9 mouse cellular contexts compared by ENCODE assay signal in the genomic region with DNA sequence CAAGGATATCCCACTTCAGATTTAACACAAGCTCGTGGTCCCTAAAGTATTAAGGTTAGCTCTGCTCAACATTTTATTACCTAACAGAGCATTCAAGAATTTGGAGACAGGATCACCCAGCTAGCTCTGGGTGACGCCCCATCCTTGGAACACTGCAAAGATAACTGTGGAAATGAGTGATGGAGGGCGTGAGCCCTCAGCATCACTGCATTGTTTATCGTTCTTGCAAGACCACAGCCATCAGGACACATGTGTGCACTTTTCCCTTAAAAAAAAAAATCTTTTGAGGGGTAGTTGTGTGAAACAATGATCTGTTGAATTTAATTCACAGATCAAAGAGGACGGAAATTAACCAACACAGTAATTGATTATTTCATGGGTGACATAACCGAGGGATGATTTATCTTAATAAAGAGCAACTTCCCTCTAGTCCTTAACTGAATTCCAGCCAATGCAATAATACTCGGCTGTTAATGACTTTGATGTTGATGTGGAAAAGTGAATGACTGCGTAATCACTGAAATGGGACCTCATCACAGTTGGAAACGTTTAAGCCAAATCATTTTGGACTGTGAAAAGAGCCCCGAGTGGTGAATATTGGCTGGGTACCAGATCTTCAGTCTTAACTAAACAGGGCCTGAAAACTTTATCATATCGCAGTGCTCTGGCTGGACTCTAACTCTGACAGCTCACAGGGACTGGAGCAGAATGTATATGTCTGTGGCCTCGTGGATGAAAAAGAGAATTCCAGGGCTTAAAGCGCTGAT.
DNase-seq lines count a peak whose midpoint lies in the region; ATAC-seq and TF ChIP-seq lines count a peak whose summit lies in the region.
"Had no signal": no experiment of that assay in that cellular context is flagged by ENCODE, and none has a peak within 500 bp of the region (broad histone marks: within the 10 kb centered on the region; RNA-seq: fewer than 3 reads in every experiment).

No protein-coding gene starts in this region.

- H3K4me2 ChIP-seq in liver, embryonic 11.5 days = no peak overlapping the region
- peak overlapping the region; percentile 58 for H3K4me2 ChIP-seq in heart, embryonic 14.5 days (ENCODE audit: low read length)
- H3K4me2 ChIP-seq in kidney, postnatal 0 days (ENCODE audit: low read length) = peak overlapping the region; percentile 30; the same call in 1 of the 2 replicates

- H3K4me3 ChIP-seq in liver, embryonic 11.5 days (ENCODE audit: low read depth, low read length) = no peak overlapping the region
- no peak overlapping the region; a peak in 1 of 4 replicates for H3K4me3 ChIP-seq in heart, embryonic 14.5 days (ENCODE audit: control insufficient read depth in 1 of 2, insufficient read depth in 1 of 2, low read depth in 1 of 2, low read length in 2 of 2)
- H3K4me3 ChIP-seq in kidney, postnatal 0 days (replicated peaks; ENCODE audit: low read depth, low read length) = no peak overlapping the region
- H3K4me3 ChIP-seq in forebrain, embryonic 10.5 days = no peak overlapping the region
- H3K4me3 ChIP-seq: megakaryocyte, embryonic 14.5 days had no signal

- no peak overlapping the region for H3K9ac ChIP-seq in liver, embryonic 11.5 days (ENCODE audit: low read depth, low read length)
- H3K9ac ChIP-seq in heart, embryonic 14.5 days (ENCODE audit: low read length) = no peak overlapping the region
- H3K9ac ChIP-seq in kidney, postnatal 0 days (ENCODE audit: low read depth, low read length) = no peak overlapping the region

- no peaks in the 10 kb centered on the region for H3K36me3 ChIP-seq in liver, embryonic 11.5 days (ENCODE audit: control insufficient read depth, insufficient read depth, low read length)
- no peaks in the 10 kb centered on the region for H3K36me3 ChIP-seq in heart, embryonic 14.5 days (ENCODE audit: control insufficient read depth, insufficient read depth, low read length)
- H3K36me3 ChIP-seq in kidney, postnatal 0 days (ENCODE audit: insufficient read depth, low read length) = no peaks in the 10 kb centered on the region
- no peaks in the 10 kb centered on the region for H3K36me3 ChIP-seq in forebrain, embryonic 10.5 days (replicated peaks)

- H3K27ac ChIP-seq in liver, embryonic 11.5 days (ENCODE audit: low read depth, low read length) = no peak overlapping the region
- peak overlapping the region; percentile 76 to 94 for H3K27ac ChIP-seq in heart, embryonic 14.5 days (replicated peaks in 1 of 2; ENCODE audit: control insufficient read depth in 1 of 2, insufficient read depth in 1 of 2, low read depth in 2 of 2, low read length in 2 of 2)
- H3K27ac ChIP-seq in kidney, postnatal 0 days = peak overlapping the region; percentile 58; the same call in 1 of the 2 replicates
- H3K27ac ChIP-seq in forebrain, embryonic 10.5 days = no peak overlapping the region

- no peak for DNase-seq in liver, embryonic 11.5 days (ENCODE audit: low spot score)
- no peak for DNase-seq in liver
- peak; percentile 66 for DNase-seq in kidney, postnatal 0 days (ENCODE audit: low spot score)
- DNase-seq in retina, postnatal 1 day = peak; percentile 29
- no peak for DNase-seq in ovary, postnatal 36 days (ENCODE audit: low spot score)
- no peak for DNase-seq in urinary bladder, adult 18-20 months (ENCODE audit: low spot score in 2 of 2)
- DNase-seq in forebrain, embryonic 10.5 days (ENCODE audit: extremely low spot score, low spot score) = no peak

- ATAC-seq in liver, embryonic 11.5 days (replicated peaks; ENCODE audit: low FRiP score) = peak; percentile 47; the same call in 1 of the 2 replicates
- ATAC-seq in heart, embryonic 14.5 days (ENCODE audit: insufficient number of reproducible peaks, insufficient read depth, low FRiP score, low read depth) = peak; percentile 90
- no peak for ATAC-seq in kidney, postnatal 0 days (replicated peaks; ENCODE audit: low FRiP score, low read depth)

- TF ChIP-seq CTCF in kidney, postnatal 0 days (IDR thresholded peaks at IDR 0.05; ENCODE audit: low read depth) = no peak

- 54% methylated on average over 13 of the region's 13 CpGs for WGBS in liver, embryonic 11.5 days
- 25% methylated on average over 13 of the region's 13 CpGs for WGBS in heart, embryonic 14.5 days
- 35% methylated on average over 13 of the region's 13 CpGs for WGBS in kidney, postnatal 0 days
- 65% methylated on average over 13 of the region's 13 CpGs for WGBS in forebrain, embryonic 10.5 days

- no peaks in the 10 kb centered on the region for H3K9me3 ChIP-seq in liver, embryonic 11.5 days (ENCODE audit: control insufficient read depth, low read length)
- H3K9me3 ChIP-seq in heart, embryonic 14.5 days (ENCODE audit: control insufficient read depth, low read length) = no peaks in the 10 kb centered on the region
- no peaks in the 10 kb centered on the region for H3K9me3 ChIP-seq in kidney, postnatal 0 days (replicated peaks; ENCODE audit: low read length)
- no peaks in the 10 kb centered on the region for H3K9me3 ChIP-seq in forebrain, embryonic 10.5 days

- no peaks in the 10 kb centered on the region for H3K27me3 ChIP-seq in liver, embryonic 11.5 days (replicated peaks; ENCODE audit: control insufficient read depth, insufficient read depth, low read length)
- H3K27me3 ChIP-seq in heart, embryonic 14.5 days (ENCODE audit: control insufficient read depth, insufficient read depth, low read length) = no peaks in the 10 kb centered on the region
- H3K27me3 ChIP-seq in kidney, postnatal 0 days (ENCODE audit: insufficient read depth, low read length) = no peaks in the 10 kb centered on the region
- H3K27me3 ChIP-seq in forebrain, embryonic 10.5 days (ENCODE audit: poor library complexity, severe bottlenecking) = no peaks in the 10 kb centered on the region
- H3K27me3 ChIP-seq: megakaryocyte, embryonic 14.5 days had no signal

- no peaks in the 10 kb centered on the region for H3K4me1 ChIP-seq in liver, embryonic 11.5 days (replicated peaks; ENCODE audit: control insufficient read depth, insufficient read depth, low read length)
- H3K4me1 ChIP-seq in heart, embryonic 14.5 days (ENCODE audit: control insufficient read depth in 2 of 2, insufficient read depth in 2 of 2, low read length in 2 of 2) = peaks cover 16 to 20% of the 10 kb centered on the region in 2 experiments
- H3K4me1 ChIP-seq in kidney, postnatal 0 days (replicated peaks; ENCODE audit: insufficient read depth, low read length) = no peaks in the 10 kb centered on the region
- H3K4me1 ChIP-seq in forebrain, embryonic 10.5 days = peaks cover 21% of the 10 kb centered on the region
- H3K4me1 ChIP-seq: megakaryocyte, embryonic 14.5 days had no signal

Comparison
In these comparisons a context has a peak if more than half of its experiments do, and no peak if none do; other contexts are left out.
1. DNase-seq: peak in kidney, postnatal 0 days (single experiment) and retina, postnatal 1 day (single experiment); none in liver, embryonic 11.5 days (single experiment), liver (single experiment), ovary, postnatal 36 days (single experiment), urinary bladder, adult 18-20 months (0 of 2) and forebrain, embryonic 10.5 days (single experiment).
2. H3K27ac ChIP-seq: peak in heart, embryonic 14.5 days (2 of 2) and kidney, postnatal 0 days (single experiment); none in liver, embryonic 11.5 days (single experiment) and forebrain, embryonic 10.5 days (single experiment).